Mouse (Mus musculus): ENCODE measurements around the gene Rcc2. TPM values are rescaled to one million over a fixed set of nuclear protein-coding genes. Genes with fewer than 3 reads are reported as not detected.

Rcc2 gene
- 8.6 and 9.4 TPM in 2 replicates for polyA plus RNA-seq (2015; fragmentation: Nextera tagmentation; extraction: Ambion mirVana)

- peaks cover 30% of the 10 kb centered on the region for H3K4me1 ChIP-seq (ENCODE audit: control insufficient read depth, insufficient read depth, low read length)
- H3K27me3 ChIP-seq (ENCODE audit: control insufficient read depth, insufficient read depth, low read length) = no peaks in the 10 kb centered on the region
- peak within 1 kb of the TSS; percentile 98 for H3K9ac ChIP-seq (ENCODE audit: low read length)
- no peaks in the 10 kb centered on the region for H3K9me3 ChIP-seq (replicated peaks; ENCODE audit: control insufficient read depth, low read length)
- no peak for ATAC-seq (replicated peaks; ENCODE audit: extremely low read depth, insufficient read depth, low FRiP score)
- WGBS = 8% methylated on average over 20 of the region's 20 CpGs
- H3K36me3 ChIP-seq (ENCODE audit: control insufficient read depth, insufficient read depth) = no peaks in the 10 kb centered on the region
- H3K27ac ChIP-seq (ENCODE audit: low read length) = peak within 1 kb of the TSS; percentile 91
- H3K4me2 ChIP-seq (ENCODE audit: low read depth, low read length) = peak within 1 kb of the TSS; percentile 95
- H3K4me3 ChIP-seq (ENCODE audit: low read length) = peak within 1 kb of the TSS; percentile 89
Measured at GRCm38 (mm10) chr4:140700269-140701018, at the start of gene Rcc2. Gene Rcc2 (plus strand): TSS chr4:140700541.

DNA sequence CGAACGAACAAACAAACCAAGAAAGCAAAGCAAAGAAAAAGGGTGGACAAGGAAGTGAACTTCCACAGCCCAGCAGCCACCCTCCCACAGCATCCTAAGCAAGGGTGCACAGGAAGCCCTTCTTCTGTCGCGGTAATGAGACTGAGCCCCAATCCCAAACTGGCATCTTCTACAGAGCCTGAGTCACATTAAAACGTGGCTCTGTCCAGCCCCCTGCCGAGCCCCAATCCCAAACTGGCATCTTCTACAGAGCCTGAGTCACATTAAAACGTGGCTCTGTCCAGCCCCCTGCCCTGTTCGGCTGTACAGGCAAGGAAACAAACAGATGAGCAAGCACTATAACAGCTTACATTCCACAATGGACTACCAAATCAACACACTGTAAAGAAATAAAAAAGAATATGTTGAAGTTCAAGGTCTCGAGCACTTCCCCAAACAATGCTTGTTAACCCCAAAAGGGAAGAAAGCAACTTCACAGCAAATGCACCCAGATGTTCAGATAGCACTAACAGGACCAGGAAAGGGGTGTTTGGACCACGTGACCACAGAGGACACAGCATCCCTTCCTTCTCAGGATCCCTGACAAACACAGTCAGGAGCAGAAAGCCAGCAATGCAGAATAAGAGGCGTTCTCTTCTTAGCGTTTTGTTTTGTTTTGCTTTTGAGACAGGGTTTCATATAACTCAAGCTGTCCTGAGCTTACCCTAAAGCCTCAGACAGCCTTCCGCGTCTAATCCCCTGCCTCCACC lies 46.3 kb upstream of the Rcc2 start:
- ATAC-seq (replicated peaks; ENCODE audit: extremely low read depth, insufficient read depth, low FRiP score) = no peak
- Histone ChIP-seq H3K27ac (ENCODE audit: low read length) (no peak overlapping the region), H3K4me2 (ENCODE audit: low read depth, low read length) (no peak overlapping the region), H3K9me3 (replicated peaks; ENCODE audit: control insufficient read depth, low read length) (no peaks in the 10 kb centered on the region), H3K9ac (ENCODE audit: low read length) (no peak overlapping the region), H3K4me3 (ENCODE audit: low read length) (no peak overlapping the region), H3K36me3 (ENCODE audit: control insufficient read depth, insufficient read depth) (no peaks in the 10 kb centered on the region), H3K4me1 (ENCODE audit: control insufficient read depth, insufficient read depth, low read length) (peaks cover 24% of the 10 kb centered on the region), H3K27me3 (ENCODE audit: control insufficient read depth, insufficient read depth, low read length) (no peaks in the 10 kb centered on the region; the same call in 1 of the 2 replicates)
- WGBS = 43% methylated on average over 14 of the region's 14 CpGs

DNA sequence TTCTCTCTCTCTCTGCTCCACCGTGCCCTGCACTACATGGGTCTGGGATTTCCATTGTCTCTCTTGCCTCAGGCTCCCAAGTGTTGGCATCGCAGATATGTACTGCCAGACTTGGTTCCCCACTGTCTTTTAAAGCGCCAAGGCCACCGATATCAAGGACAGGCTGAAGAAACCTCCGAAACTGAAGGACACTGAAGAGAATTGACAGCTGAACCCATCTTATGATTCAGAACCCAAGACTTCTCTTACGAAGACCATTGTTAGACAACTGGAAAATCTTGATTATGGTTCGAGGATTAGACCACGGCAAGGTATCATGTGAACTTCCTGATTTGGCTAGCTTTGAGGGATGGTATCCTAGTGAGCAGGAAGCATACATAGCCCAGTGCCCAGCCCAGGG lies 45.5 kb upstream of the Rcc2 start:
- Histone ChIP-seq H3K9ac (ENCODE audit: low read length) (no peak overlapping the region), H3K4me1 (ENCODE audit: control insufficient read depth, insufficient read depth, low read length) (peaks cover 17% of the 10 kb centered on the region), H3K9me3 (replicated peaks; ENCODE audit: control insufficient read depth, low read length) (no peaks in the 10 kb centered on the region), H3K36me3 (ENCODE audit: control insufficient read depth, insufficient read depth) (no peaks in the 10 kb centered on the region), H3K27me3 (ENCODE audit: control insufficient read depth, insufficient read depth, low read length) (no peaks in the 10 kb centered on the region; the same call in 1 of the 2 replicates), H3K27ac (ENCODE audit: low read length) (no peak overlapping the region), H3K4me3 (ENCODE audit: low read length) (no peak overlapping the region), H3K4me2 (ENCODE audit: low read depth, low read length) (no peak overlapping the region)
- ATAC-seq (replicated peaks; ENCODE audit: extremely low read depth, insufficient read depth, low FRiP score) = no peak
- 62% methylated on average over 8 of the region's 8 CpGs for WGBS

DNA sequence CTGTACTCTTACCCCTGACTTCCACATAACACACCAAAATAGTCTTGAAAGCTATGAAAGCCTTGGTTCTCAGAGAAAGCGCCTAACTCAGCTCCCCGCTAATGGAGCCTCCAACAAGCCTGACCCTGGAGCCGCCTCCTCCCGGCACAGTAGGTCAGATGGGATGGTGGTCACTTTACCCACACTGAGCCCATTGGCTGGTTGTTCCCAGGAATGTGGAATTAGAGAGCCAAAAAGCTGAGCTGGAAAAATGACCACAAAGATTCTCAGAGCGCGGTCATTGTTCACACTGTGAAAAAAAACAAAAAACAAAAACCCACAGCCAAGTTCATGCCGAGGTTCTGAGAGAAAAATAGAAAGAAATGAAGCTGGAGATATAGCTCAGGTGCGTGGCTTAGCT lies 43.8 kb upstream of the Rcc2 start:
- Histone ChIP-seq H3K27me3 (ENCODE audit: control insufficient read depth, insufficient read depth, low read length) (no peaks in the 10 kb centered on the region; the same call in 1 of the 2 replicates), H3K4me1 (ENCODE audit: control insufficient read depth, insufficient read depth, low read length) (peaks cover 17% of the 10 kb centered on the region), H3K27ac (ENCODE audit: low read length) (no peak overlapping the region), H3K9me3 (replicated peaks; ENCODE audit: control insufficient read depth, low read length) (no peaks in the 10 kb centered on the region), H3K36me3 (ENCODE audit: control insufficient read depth, insufficient read depth) (no peaks in the 10 kb centered on the region), H3K9ac (ENCODE audit: low read length) (no peak overlapping the region), H3K4me3 (ENCODE audit: low read length) (no peak overlapping the region), H3K4me2 (ENCODE audit: low read depth, low read length) (no peak overlapping the region)
- WGBS = 81% methylated on average over 8 of the region's 8 CpGs
- ATAC-seq (replicated peaks; ENCODE audit: extremely low read depth, insufficient read depth, low FRiP score) = no peak

DNA sequence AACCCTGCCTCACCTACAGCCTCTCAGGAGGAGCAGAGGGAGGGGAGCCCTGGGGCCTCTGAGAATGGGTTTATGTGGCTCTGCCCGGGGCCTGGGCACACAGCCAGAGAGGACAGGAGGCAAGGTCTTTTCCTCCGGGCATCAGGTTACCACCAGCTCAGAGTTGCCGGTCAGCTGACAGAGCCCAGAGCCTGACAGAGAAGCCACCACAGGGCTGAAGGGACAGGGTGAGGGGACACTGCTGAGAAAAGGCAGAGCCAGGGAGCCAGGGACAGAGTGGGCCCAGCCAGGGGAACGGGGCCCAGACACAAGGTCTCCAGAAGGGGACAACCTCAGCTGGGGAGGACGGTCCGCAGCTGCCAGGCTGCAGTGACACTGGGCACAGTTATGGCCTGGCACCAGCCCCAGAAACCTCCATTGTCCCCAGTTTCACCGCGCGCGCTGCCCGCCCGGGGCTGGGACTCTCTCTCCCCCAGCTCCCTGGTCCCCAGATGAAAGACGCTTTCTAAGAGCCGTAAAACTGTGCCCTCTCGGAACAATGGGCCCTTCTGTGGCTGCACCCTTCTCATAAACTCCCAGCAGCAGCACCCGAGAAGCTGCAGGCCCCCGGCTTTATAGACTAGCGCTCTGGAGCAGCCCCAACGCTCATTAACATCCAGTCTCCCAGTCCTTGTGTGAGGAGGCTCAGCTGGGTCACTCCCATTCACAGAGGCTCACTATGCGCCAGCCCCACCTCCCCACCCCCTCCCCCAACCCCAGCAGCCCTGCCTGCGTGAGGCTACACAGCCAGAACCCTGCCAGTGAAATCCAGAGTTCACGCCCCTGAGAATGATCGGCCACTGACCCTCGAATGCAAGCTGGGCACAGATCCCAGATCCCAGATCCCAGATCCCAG lies 42.4 kb upstream of the Rcc2 start:
- Histone ChIP-seq H3K27ac (ENCODE audit: low read length) (peak overlapping the region; percentile 98), H3K27me3 (ENCODE audit: control insufficient read depth, insufficient read depth, low read length) (no peaks in the 10 kb centered on the region; the same call in 1 of the 2 replicates), H3K4me1 (ENCODE audit: control insufficient read depth, insufficient read depth, low read length) (peaks cover 21% of the 10 kb centered on the region), H3K4me3 (ENCODE audit: low read length) (peak overlapping the region; percentile 3), H3K9me3 (replicated peaks; ENCODE audit: control insufficient read depth, low read length) (no peaks in the 10 kb centered on the region), H3K36me3 (ENCODE audit: control insufficient read depth, insufficient read depth) (no peaks in the 10 kb centered on the region), H3K9ac (ENCODE audit: low read length) (peak overlapping the region; percentile 63), H3K4me2 (ENCODE audit: low read depth, low read length) (peak overlapping the region; percentile 48)
- WGBS = 6% methylated on average over 24 of the region's 24 CpGs
- ATAC-seq (replicated peaks; ENCODE audit: extremely low read depth, insufficient read depth, low FRiP score) = peak; percentile 90

DNA sequence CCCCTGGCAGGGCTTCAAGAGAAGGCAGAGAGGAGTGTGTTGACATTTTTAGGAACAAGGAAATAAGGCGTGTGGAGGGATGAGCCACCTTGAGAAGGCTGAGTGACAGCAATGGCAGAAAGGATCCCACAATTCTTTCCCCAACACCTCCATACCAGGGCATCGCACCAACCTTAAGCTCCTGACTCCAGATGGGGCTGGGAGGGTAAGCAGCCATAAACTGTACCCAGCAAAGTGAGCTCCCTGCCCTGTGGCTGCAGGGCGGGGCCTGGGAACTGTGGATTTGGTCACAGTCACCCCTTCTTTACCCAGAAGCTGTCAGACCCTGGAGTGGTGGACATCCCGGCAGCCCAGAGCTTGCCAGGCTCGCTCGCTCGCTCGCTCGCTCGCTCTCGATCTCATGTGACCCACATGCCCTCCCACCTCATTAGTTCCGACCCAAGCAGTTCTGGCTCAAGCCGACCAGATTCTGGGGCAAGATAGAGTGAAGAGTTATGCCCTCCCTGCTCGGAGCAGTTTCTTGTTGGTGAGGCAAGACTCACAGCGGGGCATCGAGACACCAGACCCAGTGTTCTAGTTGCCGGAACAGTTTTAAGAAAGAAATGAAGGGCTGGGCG lies 38.8 kb upstream of the Rcc2 start:
- no peak for ATAC-seq (replicated peaks; ENCODE audit: extremely low read depth, insufficient read depth, low FRiP score)
- no peak overlapping the region for H3K4me2 ChIP-seq (ENCODE audit: low read depth, low read length)
- H3K9ac ChIP-seq (ENCODE audit: low read length) = no peak overlapping the region; the same call in 1 of the 2 replicates
- H3K4me3 ChIP-seq (ENCODE audit: low read length) = no peak overlapping the region
- H3K4me1 ChIP-seq (ENCODE audit: control insufficient read depth, insufficient read depth, low read length) = peaks cover 23% of the 10 kb centered on the region
- no peaks in the 10 kb centered on the region for H3K36me3 ChIP-seq (ENCODE audit: control insufficient read depth, insufficient read depth)
- H3K27ac ChIP-seq (ENCODE audit: low read length) = no peak overlapping the region
- H3K9me3 ChIP-seq (replicated peaks; ENCODE audit: control insufficient read depth, low read length) = no peaks in the 10 kb centered on the region
- WGBS = 73% methylated on average over 18 of the region's 18 CpGs
- no peaks in the 10 kb centered on the region for H3K27me3 ChIP-seq (ENCODE audit: control insufficient read depth, insufficient read depth, low read length)

GRCm38 (mm10) chr4:140662453-140662852 lies 37.9 kb upstream of the Rcc2 start:
- Histone ChIP-seq H3K4me2 (ENCODE audit: low read depth, low read length) (no peak overlapping the region), H3K9me3 (replicated peaks; ENCODE audit: control insufficient read depth, low read length) (no peaks in the 10 kb centered on the region), H3K27ac (ENCODE audit: low read length) (peak overlapping the region; percentile 16; the same call in 1 of the 2 replicates), H3K9ac (ENCODE audit: low read length) (peak overlapping the region; percentile 2; the same call in 1 of the 2 replicates), H3K27me3 (ENCODE audit: control insufficient read depth, insufficient read depth, low read length) (no peaks in the 10 kb centered on the region), H3K4me1 (ENCODE audit: control insufficient read depth, insufficient read depth, low read length) (peaks cover 19% of the 10 kb centered on the region), H3K36me3 (ENCODE audit: control insufficient read depth, insufficient read depth) (no peaks in the 10 kb centered on the region), H3K4me3 (ENCODE audit: low read length) (no peak overlapping the region)
- WGBS = 21% methylated on average over 7 of the region's 7 CpGs
- ATAC-seq (replicated peaks; ENCODE audit: extremely low read depth, insufficient read depth, low FRiP score) = no peak

- no peak overlapping the region for H3K4me3 ChIP-seq (ENCODE audit: low read length)
- H3K9ac ChIP-seq (ENCODE audit: low read length) = peak overlapping the region; percentile 2; the same call in 1 of the 2 replicates
- H3K4me1 ChIP-seq (ENCODE audit: control insufficient read depth, insufficient read depth, low read length) = peaks cover 13% of the 10 kb centered on the region
- H3K27me3 ChIP-seq (ENCODE audit: control insufficient read depth, insufficient read depth, low read length) = no peaks in the 10 kb centered on the region
- H3K36me3 ChIP-seq (ENCODE audit: control insufficient read depth, insufficient read depth) = no peaks in the 10 kb centered on the region
- no peaks in the 10 kb centered on the region for H3K9me3 ChIP-seq (replicated peaks; ENCODE audit: control insufficient read depth, low read length)
- H3K4me2 ChIP-seq (ENCODE audit: low read depth, low read length) = no peak overlapping the region
- ATAC-seq (replicated peaks; ENCODE audit: extremely low read depth, insufficient read depth, low FRiP score) = no peak
- 34% methylated on average over 10 of the region's 10 CpGs for WGBS
- no peak overlapping the region for H3K27ac ChIP-seq (ENCODE audit: low read length)
Measured at GRCm38 (mm10) chr4:140662882-140663585, 37.3 kb upstream of the Rcc2 start.
